Mouse (Mus musculus) lung, adult 2 months (tissue): ENCODE data around the gene Tril.

Experiments used
- CTCF ChIP-seq: fragments of 200-500 bp; IDR thresholded peaks from 2 replicates; pipeline ENCODE4 v1.5.1; 2011; ENCODE audit warnings: mild to moderate bottlenecking, low read length, control low read depth; ENCODE audit not compliant: insufficient read depth
- POLR2A ChIP-seq: fragments of 200-500 bp; IDR thresholded peaks from 2 replicates; pipeline ENCODE4 v1.6.1; 2011; ENCODE audit warnings: low read depth, mild to moderate bottlenecking, control low read depth, low read length, borderline replicate concordance; ENCODE audit errors: extremely low read depth

DNA sequence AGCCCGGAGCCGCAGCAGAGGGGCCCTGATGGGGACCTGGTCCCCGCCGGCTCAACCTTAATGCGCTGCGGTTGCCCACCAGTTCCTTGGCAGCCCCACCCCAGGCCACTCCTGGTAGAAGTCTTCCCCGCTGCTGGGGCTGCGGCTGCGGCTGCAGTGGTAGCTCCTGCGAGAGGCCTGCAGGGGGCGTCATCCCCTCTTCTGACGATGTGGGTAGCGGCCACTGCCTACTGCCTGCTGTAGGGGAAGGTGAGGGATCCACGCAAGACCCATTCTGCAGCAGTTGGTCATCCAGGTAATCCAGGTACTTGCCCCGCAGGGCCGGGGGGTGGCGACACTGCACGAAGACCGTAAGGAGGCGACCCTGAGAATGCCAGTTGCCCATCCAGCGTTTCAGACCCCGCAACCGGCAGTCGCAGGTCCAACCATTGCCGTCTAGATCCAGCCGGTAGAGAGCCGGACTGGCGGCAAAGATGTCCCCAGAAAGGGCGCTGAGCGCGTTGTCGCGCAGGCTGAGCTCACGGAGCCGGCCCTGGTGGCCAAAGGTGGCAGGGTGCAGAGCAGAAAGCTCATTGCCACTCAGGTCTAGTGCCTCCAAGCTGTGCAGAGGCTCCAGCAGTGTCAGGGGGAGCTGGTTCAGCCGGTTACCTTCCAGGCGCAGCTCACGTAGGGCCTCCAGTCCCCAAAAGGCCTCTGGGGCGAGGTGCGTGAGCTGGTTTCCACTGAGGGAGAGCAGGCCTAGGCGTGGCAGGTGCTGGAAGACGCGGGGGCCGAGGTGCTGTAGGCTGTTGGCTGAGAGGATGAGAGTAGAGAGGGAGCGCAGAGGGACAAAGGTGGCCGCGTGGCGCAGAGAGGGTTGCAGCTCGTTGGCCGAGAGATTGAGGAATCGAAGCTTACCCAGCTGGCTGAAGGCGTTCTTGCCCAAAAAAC is 1.6 kb downstream of the Tril start:
- TF ChIP-seq CTCF (peak; percentile 36), POLR2A (no peak)
